Mouse (Mus musculus) left cerebral cortex, adult 11 months (tissue): ENCODE results near the gene Slc7a7.

ENCODE experiments used
- DNase-seq: peaks from one replicate; pipeline ENCODE4 v3.0.0; 2022; ENCODE audit warnings: low spot score

Slc7a7 gene

DNA sequence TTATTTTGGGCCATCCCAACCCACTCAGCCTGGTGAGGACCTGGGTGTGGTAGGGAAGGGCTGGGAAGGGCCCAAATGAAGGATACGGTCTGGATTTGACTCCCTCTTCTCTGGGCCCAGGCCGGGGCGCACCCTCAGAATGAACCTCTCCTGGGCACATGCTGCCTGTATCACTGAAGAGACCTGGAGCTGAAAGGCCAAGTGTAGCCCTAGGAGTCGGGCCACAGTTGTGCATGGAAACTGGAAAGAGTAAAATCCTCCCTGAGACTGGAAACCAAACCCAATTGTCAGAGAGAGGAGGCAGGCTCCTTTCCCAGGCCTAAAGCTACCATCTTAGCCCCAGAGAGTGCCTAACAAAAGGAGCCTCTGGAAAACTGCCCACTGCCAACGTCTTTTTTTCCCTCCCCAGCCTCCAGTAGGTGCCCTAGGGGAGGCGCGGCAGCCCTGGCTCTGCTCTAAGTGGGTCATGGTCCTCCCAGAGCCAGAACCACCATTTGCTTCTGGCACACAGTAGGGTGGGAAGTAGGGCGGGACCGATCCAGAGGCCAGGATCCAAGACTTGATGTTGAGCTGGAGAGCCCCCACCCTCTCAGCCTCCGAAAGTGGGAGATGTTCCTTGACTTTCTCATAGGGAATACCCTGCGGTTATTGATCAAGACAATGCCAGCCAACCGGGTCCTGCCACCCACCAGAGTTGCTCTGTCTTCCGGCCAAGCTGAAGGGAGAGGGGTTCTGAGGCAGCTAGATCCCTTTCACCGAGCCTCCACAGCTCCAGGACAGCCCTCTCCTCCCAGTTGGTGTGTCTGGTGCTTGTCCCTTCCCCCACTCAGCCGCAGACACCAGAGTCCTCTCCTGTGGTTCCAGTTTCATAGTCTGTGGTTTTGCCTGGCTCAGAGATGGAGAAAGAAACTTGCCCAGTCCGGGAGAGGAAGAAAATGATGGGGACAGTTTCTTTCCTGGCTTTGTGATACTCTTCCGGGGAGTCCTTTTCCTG lies 15.6 kb upstream of the Slc7a7 start:
- no peak for DNase-seq

DNA sequence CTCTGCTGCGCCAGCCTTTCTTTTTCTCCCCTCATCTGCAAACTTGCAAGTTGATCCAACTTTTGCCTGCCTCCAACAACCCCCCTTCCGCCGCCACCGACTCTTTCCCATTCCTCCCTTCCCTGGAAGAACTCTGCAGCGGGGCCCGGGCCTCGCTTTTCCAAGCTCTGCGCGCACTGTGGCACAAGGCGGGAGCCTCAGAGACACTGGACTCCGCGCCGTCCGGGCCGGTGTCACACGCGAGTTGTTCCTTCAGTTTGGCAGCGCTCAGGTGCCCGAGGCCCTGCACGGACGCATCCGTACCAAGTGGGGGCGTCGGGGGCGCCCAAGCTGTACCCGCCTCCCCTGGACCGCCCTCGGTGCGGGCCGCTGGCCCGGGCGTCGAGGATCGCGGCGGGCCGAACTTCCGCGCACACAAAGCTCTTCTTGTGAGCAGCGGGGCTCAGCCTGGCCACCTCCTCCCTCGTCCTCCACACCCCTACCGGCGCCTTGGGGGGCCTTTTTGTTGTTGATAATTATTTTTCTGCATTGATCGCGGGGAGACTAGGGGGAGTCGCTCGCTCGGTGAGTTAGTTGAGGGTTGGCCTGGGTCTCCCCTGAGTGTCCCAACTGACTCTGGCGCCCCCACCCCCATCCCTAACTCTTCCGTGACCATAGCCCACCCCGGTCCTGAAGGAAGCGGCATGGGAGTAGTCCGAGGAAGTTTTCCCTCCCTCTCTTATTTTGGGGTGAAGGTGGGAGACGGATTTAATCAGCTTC lies 14.7 kb upstream of the Slc7a7 start:
- no peak for DNase-seq

DNA sequence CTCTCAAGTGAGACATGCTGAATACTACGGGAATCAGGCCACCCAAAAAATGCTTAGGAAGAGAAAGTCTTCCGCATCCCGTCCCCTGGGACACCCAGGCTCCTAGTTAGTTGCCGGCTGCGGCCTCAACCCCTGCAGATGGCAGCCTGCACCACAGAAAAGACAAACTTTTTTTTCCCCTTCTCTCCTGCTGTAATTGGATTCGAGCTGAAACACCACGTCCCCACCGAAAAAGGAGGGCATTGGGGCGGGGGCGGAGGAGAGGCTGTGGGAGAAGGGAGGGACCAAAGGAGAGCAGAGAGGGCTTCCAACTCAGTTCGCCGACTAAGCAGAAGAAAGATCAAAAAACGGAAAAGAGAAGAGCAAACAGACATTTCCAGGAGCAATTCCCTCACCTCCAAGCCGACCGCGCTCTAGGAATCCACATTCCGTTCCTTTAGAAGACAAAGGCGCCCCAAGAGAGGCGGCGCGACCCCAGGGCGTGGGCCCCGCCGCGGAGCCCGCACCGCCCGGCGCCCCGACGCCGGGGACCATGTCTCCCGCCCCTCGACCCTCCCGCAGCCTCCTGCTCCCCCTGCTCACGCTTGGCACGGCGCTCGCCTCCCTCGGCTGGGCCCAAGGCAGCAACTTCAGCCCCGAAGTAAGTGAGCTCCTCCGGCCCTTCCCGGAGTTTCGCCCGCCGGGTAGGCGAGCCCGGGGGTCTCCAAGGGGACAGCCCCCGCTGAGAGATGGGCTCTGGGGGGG lies 13.9 kb upstream of the Slc7a7 start, which contains the start of gene Mmp14:
Gene Mmp14, plus strand, starts transcription at position 279 of the 744 bp plus-strand sequence.
- DNase-seq = no peak

DNA sequence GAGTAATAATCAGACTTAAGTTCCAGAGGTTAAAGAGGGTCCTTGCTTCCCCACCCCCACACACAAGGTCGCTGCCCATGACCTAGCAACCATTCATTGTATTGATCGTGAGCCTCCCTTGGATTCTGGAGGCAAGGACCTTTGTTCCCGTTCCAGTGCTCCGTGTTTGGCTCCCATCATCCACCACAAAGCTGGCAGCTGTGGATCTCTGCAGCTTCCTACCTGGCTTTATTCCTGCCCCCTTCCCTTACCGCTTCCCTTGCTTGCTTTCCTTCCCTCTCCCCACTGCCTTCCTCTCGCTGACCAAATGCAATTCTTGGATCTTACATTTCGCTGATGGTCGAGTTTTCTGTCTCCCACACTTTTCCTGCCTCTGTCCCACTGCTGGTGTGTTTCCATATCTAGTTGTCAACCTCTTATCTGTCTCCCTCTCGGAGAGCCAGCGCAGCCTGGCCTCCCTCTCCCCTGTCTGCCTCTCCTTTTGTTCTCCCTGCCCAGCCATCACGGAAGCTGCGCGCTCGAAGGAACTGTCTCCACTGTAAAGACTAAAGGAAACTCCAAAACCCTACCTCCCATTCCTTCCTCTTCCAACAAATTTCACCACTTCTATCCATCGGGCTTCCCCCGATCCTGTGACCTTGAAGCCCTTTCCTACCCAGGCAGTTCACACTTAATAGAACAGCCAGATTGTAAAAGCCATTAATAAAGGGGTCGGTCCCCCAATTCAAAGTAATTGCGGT lies 13.0 kb upstream of the Slc7a7 start:
- DNase-seq = no peak

DNA sequence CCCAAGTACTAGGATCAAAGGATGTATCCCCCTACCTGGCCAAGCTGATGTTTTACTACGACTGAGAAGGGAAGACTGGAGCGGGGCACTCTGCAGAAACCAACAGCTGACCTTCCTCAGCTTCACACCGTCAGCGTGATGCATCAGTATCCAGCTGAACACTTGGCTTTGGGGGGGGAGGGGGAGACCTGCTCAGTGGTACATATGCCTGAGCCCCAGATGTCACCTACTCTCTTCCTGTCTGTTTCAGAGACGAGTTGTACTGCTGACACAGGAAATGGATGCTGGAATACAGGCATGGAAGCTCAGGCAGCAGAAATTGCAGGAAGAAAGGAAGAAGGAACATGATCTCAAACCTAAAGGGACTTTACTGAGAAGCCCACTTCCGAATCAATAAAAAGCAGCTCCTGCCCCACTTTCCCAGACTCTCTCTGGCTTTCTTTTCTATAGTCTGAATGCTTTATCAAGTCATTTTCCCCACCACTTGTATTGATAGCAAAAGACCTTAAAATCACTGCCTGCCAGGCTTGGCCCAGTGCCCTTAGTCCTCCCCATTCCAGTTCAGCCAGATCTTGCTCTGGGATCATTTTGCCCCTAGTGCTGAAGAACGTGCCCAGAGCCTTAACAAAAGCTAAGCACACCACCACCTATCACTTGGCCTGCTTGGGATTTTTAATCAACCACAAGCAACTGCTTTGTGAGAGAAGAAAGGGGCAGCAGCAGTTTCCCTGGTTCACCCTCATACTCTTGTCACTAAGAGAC lies 11.9 kb upstream of the Slc7a7 start:
- no peak for DNase-seq

DNA sequence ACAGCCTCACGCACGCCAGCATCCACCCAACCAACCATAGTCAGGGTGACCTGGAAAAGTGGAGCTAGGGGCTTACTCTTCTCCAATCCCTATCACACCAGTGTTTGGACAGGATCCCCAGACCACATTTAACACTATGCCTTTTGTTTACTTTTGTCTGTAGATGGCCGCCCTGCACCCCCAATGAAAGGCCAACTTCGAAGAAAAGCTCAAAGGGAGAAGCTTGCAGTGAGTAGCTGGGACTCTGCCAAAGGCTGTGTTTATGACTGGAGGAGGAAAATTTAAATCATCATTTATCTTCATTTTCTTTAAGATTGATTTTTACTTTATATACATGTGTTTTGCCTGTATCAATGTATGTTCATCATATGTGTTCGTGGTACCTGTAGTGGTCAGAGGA lies 10.8 kb upstream of the Slc7a7 start:
- DNase-seq = no peak

- DNase-seq = no peak
Measured at GRCm38 (mm10) chr14:54427696-54428095, 10.1 kb upstream of the Slc7a7 start.

DNA sequence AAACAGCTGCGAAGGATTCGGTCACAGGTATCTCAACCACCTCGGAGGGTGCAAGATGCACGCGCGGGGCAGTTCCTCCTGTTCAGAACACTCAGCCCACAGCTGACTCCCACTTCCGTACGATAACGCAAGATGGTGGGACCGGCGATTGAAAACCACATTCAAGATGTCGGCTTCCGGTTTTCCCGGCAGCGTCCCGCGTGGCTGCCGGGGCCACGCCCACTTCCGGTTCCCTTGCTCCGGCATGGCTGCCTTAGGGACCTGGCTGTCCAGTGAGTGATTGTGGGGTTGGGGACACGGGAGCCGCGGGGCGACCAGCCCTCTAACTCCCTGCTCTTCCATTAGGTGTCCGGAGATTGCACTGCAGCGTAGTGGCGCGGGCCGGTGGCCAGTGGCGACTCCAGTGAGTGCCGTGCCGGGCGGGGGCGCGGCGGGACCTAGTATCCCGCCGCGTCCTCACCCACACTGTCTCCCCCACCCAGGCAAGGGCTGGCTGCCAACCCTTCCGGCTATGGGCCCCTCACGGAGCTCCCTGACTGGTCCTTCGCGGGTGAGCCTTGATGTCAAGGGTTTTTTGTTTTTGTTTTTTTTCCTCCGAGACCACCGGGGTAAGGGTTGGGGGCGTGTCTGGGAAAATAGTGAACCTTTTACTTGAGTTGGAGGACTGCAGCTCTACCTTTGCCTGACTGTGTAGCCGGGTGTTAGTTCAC lies 9.3 kb upstream of the Slc7a7 start, which contains the start of gene Mrpl52:
Gene Mrpl52, plus strand, starts transcription at position 221 of the 710 bp plus-strand sequence.
- DNase-seq = peak; percentile 87

DNA sequence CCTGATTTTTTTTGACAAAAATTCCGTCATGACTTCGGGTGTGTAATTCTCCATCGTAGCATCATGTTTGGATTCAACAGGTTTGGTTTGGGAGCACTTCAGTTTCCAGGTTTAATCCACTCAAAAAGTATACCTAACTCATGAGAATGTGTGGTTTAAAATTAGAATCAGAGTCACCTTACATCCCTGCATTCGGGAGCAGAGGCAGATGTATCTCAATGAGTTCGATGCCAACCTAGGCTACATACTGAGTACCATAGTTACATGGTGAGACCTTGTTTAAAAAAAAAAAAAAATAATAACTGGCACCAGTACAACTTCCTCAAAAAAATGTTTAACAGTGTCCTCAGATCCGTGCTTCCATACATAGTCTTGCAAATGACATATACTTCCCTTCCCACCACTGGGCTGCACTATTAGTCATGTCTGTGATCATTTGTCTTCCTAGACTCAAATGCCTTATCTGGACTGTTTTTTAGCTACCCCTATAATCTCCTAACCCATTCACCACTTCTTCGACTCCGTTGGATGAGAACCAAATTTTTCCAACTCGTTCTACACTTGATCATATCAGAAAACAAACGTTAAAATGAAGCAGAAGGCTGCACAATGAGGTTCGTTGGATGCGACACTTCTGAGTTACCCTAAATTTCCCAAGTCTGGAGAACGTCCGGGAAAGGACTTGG lies 8.6 kb upstream of the Slc7a7 start:
- no peak for DNase-seq

GRCm38 (mm10) chr14:54425540-54425939 lies 8.0 kb upstream of the Slc7a7 start:
- DNase-seq = no peak

GRCm38 (mm10) chr14:54424634-54425033 lies 7.1 kb upstream of the Slc7a7 start:
- no peak for DNase-seq

GRCm38 (mm10) chr14:54423406-54423805 lies 5.8 kb upstream of the Slc7a7 start:
- no peak for DNase-seq

DNA sequence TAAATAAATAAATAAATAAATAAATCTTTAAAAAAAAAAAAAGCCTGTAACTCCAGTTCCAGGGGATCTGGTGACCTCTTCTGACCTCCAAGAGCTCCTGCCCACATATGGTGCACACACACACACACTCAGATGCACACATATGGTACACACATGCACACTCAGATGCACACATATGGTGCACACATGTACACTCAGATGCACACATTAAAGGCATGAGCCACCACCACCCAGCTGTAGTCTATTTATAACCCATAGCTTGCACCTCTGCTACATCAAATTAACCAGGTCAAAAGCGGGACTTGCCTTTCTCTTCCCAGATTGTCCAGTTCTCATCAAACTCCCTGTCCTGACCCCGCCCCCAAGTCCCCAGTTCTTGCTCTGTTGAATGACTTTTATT lies 3.4 kb upstream of the Slc7a7 start:
- DNase-seq = no peak

DNA sequence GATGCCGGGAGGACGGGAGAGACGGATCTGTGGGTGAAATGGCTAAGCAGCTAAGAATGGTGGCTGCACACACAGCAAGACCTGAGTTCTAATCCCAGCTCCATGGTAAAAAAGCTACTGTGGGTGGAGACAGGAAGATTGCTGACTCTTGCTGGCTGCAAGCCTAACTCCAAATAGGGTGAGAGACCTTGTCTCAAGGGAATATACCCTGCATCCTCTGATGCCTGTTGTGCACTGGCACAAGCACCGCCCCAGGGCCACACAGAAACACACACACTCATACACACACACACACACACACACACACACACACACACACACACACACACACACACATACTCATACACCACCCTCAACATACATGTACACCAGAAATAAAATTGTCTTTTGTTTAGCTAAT lies 750 bp downstream of the Slc7a7 start:
- no peak for DNase-seq

GRCm38 (mm10) chr14:54416229-54416775 lies 1.3 kb downstream of the Slc7a7 start:
- DNase-seq = no peak

DNA sequence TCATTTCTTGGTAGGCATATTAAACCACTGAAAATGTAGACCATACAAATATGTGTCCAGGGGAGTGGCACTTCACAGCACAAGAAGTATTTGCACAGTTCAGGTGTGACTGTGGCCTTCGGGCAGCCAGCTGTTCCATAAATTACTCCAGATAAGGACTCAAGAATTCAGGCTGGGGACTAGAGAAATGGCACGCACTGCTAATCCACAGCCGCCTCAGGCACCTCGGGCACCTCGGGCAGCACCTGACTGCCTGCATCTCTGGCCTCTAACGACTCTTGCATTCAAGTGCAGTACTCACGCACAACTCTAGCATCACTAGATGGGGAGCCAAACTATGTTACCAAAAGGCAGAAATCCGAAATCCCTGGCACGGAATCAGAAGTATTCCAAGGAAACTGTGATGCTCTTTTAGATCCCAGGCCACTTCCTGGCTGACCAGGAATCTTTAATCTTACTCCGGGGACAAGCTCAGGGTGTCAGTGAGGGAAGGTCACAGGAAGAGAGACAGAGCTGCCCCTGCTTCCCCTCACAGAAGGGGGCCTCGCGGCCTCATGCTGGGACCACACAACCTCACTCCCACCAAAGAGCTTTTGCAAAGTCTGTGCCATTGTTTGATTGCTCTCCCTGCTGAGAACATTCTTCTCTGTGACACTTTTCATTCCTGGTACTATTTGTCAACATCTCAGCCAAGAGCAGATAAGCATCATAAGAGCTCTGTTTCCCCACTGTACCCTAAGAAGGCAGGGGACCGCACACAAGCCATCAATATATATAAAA lies 2.1 kb downstream of the Slc7a7 start:
- no peak for DNase-seq

DNA sequence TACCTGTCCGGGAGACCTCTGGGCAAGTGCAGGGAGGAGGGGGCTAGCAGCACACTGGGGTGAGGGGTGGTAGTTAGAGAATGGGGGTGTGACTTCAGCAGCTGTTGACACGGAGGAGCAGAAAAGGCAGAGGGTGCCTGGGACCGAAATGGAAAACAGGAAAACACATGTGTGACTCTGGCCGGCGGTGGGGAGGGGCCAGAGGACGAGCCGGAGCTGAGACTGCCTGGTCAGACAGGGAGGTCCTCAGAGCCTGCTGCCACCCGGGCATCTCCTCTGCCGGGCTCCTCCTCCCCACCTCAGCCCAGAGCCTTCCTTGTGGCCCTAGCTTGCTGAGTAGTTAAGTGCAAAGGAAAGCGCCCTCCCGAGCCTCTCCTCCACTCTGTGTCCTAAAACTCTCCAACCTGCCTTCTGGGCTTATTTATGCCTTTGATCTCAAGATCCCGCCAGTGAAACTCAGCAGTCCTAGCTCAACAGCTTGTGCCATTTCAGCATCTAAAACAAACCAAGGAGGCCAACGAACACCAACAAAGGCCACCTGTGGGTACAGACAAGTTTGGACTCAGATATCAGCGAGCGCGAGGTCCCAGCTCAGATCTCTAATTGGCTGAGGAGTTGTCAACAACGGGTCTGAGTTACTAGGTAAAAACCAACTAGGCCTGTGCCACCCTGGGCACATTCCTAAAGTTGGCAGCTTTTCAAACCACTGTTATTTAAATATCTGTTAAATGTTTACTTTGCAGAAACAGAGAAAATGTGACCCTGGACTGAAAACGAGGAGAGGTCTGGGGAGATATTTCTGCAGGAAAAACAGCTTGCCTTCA lies 3.5 kb downstream of the Slc7a7 start:
- no peak for DNase-seq
